In the genomic region with DNA sequence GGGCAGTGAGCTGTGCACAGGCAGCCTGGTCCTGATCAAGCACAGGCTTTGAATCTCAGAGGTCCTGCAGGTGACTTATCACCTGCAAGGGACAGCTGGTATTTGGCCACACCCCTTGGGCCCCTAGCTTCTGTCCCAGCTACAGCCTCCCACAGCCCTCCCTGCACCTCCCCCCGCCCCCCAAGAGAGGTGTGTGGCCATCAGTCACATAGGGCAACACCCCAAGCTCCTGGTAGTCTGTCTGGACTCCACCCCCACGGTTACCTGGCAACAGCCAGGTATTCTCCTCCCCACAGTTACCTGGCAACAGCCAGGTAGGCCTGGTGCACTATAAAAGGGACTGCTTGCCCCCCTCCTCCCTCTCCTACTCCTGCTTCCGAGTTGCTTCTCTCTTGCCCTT, we compare ENCODE assay signal across 22 mouse cellular contexts.
DNase-seq lines count a peak whose midpoint lies in the region; ATAC-seq and TF ChIP-seq lines count a peak whose summit lies in the region.
"Had no signal": no experiment of that assay in that cellular context is flagged by ENCODE, and none has a peak within 500 bp of the region (broad histone marks: within the 10 kb centered on the region; RNA-seq: fewer than 3 reads in every experiment).

No protein-coding gene starts in this region.

- TF ChIP-seq CTCF in testis, adult 2 months (IDR thresholded peaks at IDR 0.05; ENCODE audit: control insufficient read depth, insufficient read depth, insufficient replicate concordance, low read depth, low read length) = no peak

- no peak for TF ChIP-seq POLR2A in testis, adult 2 months (IDR thresholded peaks at IDR 0.05; ENCODE audit: control insufficient read depth, low read depth, low read length)

- no peak overlapping the region for H3K27ac ChIP-seq in testis, adult 2 months (ENCODE audit: control insufficient read depth, insufficient read depth, low read depth, low read length)
- H3K27ac ChIP-seq in stomach, embryonic 15.5 days = no peak overlapping the region
- H3K27ac ChIP-seq in kidney, embryonic 15.5 days = no peak overlapping the region
- H3K27ac ChIP-seq: embryonic facial prominence, embryonic 13.5 days; forebrain, embryonic 13.5 days; heart, adult 2 months; heart, embryonic 15.5 days; hindbrain, embryonic 13.5 days; hindbrain, postnatal 0 days had no signal

- peak overlapping the region; percentile 51 for H3K4me3 ChIP-seq in testis, adult 2 months (ENCODE audit: control insufficient read depth, low read depth, low read length)
- no peak overlapping the region for H3K4me3 ChIP-seq in stomach, embryonic 15.5 days (replicated peaks)
- H3K4me3 ChIP-seq in kidney, embryonic 15.5 days (replicated peaks) = no peak overlapping the region
- H3K4me3 ChIP-seq: embryonic facial prominence, embryonic 13.5 days; forebrain, embryonic 13.5 days; heart, adult 2 months; heart, embryonic 15.5 days; hindbrain, embryonic 13.5 days had no signal

- peaks cover 10% of the 10 kb centered on the region for H3K4me1 ChIP-seq in testis, adult 2 months (ENCODE audit: control insufficient read depth, insufficient read depth, low read length)
- H3K4me1 ChIP-seq in stomach, embryonic 15.5 days = no peaks in the 10 kb centered on the region
- peaks cover 2% of the 10 kb centered on the region; the same call in 1 of the 2 replicates for H3K4me1 ChIP-seq in kidney, embryonic 15.5 days
- H3K4me1 ChIP-seq: forebrain, embryonic 13.5 days; hindbrain, embryonic 13.5 days had no signal

- peak; percentile 47; the same call in 1 of the 2 replicates for ATAC-seq in stomach, embryonic 15.5 days (ENCODE audit: insufficient read depth, low FRiP score, low read depth)
- ATAC-seq in kidney, embryonic 15.5 days (replicated peaks; ENCODE audit: low FRiP score) = no peak
- ATAC-seq: forebrain, embryonic 13.5 days; forebrain, postnatal 0 days; hindbrain, postnatal 0 days had no signal

- H3K27me3 ChIP-seq in testis, adult 2 months (ENCODE audit: control insufficient read depth, insufficient read depth, low read length) = no peaks in the 10 kb centered on the region
- H3K27me3 ChIP-seq in stomach, embryonic 15.5 days (replicated peaks) = no peaks in the 10 kb centered on the region
- H3K27me3 ChIP-seq in kidney, embryonic 15.5 days = no peaks in the 10 kb centered on the region
- H3K27me3 ChIP-seq: CH12.LX; embryonic facial prominence, embryonic 13.5 days; forebrain, embryonic 13.5 days; heart, embryonic 15.5 days; hindbrain, embryonic 13.5 days had no signal

- H3K9ac ChIP-seq in stomach, embryonic 15.5 days = no peak overlapping the region
- no peak overlapping the region for H3K9ac ChIP-seq in kidney, embryonic 15.5 days
- H3K9ac ChIP-seq: embryonic facial prominence, embryonic 13.5 days; forebrain, embryonic 13.5 days; forebrain, postnatal 0 days; heart, embryonic 15.5 days; hindbrain, embryonic 13.5 days had no signal

- no peaks in the 10 kb centered on the region for H3K9me3 ChIP-seq in stomach, embryonic 15.5 days
- H3K9me3 ChIP-seq in kidney, embryonic 15.5 days (replicated peaks) = no peaks in the 10 kb centered on the region
- H3K9me3 ChIP-seq: embryonic facial prominence, embryonic 13.5 days; forebrain, embryonic 13.5 days; heart, embryonic 15.5 days; hindbrain, embryonic 13.5 days had no signal

- WGBS in stomach, embryonic 15.5 days = 37% methylated on average over 3 of the region's 3 CpGs
- 29% methylated on average over 3 of the region's 3 CpGs for WGBS in kidney, embryonic 15.5 days

- no peak for DNase-seq in testis, postnatal 14 days (ENCODE audit: low spot score)
- DNase-seq in ZHBTc4 (ENCODE audit: low read depth, low spot score) = peak; percentile 35
- DNase-seq in embryo, embryonic 11 days = no peak
- no peak for DNase-seq in adrenal gland, adult 18-20 months (ENCODE audit: low spot score in 2 of 2)
- DNase-seq: adrenal gland, adult 8-10 months; adrenal gland, postnatal 36 days; cerebellum, adult 11 months; cerebellum, adult 8-10 months; cerebellum, postnatal 25 days; forebrain, postnatal 0 days; gastrocnemius, postnatal 14 days; heart, adult 2 months; heart, postnatal 14 days had no signal

- no peak overlapping the region for H3K4me2 ChIP-seq in stomach, embryonic 15.5 days
- no peak overlapping the region for H3K4me2 ChIP-seq in kidney, embryonic 15.5 days
- H3K4me2 ChIP-seq: embryonic facial prominence, embryonic 13.5 days; forebrain, embryonic 13.5 days; heart, embryonic 15.5 days; hindbrain, embryonic 13.5 days had no signal

- no peaks in the 10 kb centered on the region for H3K36me3 ChIP-seq in testis, adult 2 months (ENCODE audit: control insufficient read depth, insufficient read depth, low read length)
- no peaks in the 10 kb centered on the region for H3K36me3 ChIP-seq in stomach, embryonic 15.5 days
- H3K36me3 ChIP-seq in kidney, embryonic 15.5 days = no peaks in the 10 kb centered on the region
- H3K36me3 ChIP-seq: embryonic facial prominence, embryonic 13.5 days; heart, embryonic 15.5 days; hindbrain, embryonic 13.5 days had no signal
